In the genomic region with DNA sequence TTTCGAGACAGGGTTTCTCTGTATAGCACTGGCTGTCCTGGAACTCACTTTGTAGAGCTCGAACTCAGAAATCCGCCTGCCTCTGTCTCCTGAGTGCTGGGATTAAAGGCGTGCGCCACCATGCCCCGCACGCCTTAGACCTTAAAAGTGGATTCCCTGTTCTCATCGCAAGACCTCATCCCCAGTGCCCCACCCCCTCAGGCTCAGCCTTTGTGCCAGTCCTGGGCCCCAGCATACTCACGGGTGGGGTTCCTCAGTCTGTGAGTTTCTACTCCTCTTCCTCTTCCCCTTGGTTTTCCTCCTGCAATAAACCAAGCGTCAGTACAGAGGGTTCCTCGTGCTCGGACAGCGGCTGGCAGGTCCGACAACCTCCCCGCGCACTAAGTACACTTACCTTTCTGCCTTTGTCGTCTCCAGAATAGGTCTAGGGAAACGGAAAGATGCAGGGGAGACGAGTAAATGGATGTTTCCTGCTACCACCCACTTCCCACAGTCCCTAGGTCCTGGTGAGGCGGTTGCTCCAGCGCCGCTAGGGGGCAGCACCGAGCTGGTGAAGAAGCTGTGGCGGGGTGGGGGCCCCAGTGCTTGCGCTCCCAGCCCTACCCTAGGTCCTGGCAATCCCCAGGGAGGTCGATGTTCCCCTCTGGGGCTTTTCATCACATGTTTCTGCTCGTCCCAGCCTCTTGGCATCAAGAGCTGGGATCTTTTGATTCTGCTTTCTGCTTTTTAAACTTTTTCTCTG, we compare ENCODE assay signal across 9 mouse cellular contexts. TPM values are rescaled to one million over a fixed set of nuclear protein-coding genes. Genes with fewer than 3 reads are reported as not detected.
DNase-seq lines count a peak whose midpoint lies in the region; ATAC-seq lines count a peak whose summit lies in the region.
"Had no signal": no experiment of that assay in that cellular context is flagged by ENCODE, and none has a peak within 500 bp of the region (broad histone marks: within the 10 kb centered on the region; RNA-seq: fewer than 3 reads in every experiment).

No protein-coding gene starts in this region.

- no peaks in the 10 kb centered on the region for H3K27me3 ChIP-seq in hindbrain, embryonic 11.5 days (ENCODE audit: control insufficient read depth, insufficient read depth, low read length)
- H3K27me3 ChIP-seq in lung, embryonic 15.5 days, result no peaks in the 10 kb centered on the region

- no peaks in the 10 kb centered on the region for H3K36me3 ChIP-seq in hindbrain, embryonic 11.5 days (ENCODE audit: control insufficient read depth, insufficient read depth, low read length)
- H3K36me3 ChIP-seq in lung, embryonic 15.5 days, result no peaks in the 10 kb centered on the region

- peak overlapping the region; percentile 42; the same call in 1 of the 2 replicates for H3K9ac ChIP-seq in hindbrain, embryonic 11.5 days (ENCODE audit: low read depth, low read length)
- H3K9ac ChIP-seq in lung, embryonic 15.5 days, result no peak overlapping the region

- H3K9me3 ChIP-seq in hindbrain, embryonic 11.5 days (ENCODE audit: control insufficient read depth, low read length), result no peaks in the 10 kb centered on the region
- no peaks in the 10 kb centered on the region for H3K9me3 ChIP-seq in lung, embryonic 15.5 days

- peak; percentile 93 for ATAC-seq in frontal cortex, adult (ENCODE audit: low TSS enrichment)
- ATAC-seq in hindbrain, embryonic 11.5 days (ENCODE audit: low FRiP score), result peak; percentile 72
- ATAC-seq in lung, embryonic 15.5 days (ENCODE audit: borderline replicate concordance, extremely low read depth, low FRiP score, low TSS enrichment), result peak; percentile 65; the same call in 1 of the 2 replicates

- peak; percentile 82 for DNase-seq in Muller cell, postnatal 12 days (ENCODE audit: inconsistent ontology term)
- peak; percentile 81 for DNase-seq in cerebellum, adult 9-10 months
- DNase-seq in hindbrain, embryonic 11.5 days (ENCODE audit: low spot score), result peak; percentile 91
- peak; percentile 51 for DNase-seq in layer of hippocampus, adult 9-10 months (ENCODE audit: low spot score)
- DNase-seq in ovary, postnatal 14 days (ENCODE audit: low spot score), result peak; percentile 82
- peak; percentile 90 for DNase-seq in thymus, postnatal 0 days (ENCODE audit: low spot score)

- H3K4me2 ChIP-seq in hindbrain, embryonic 11.5 days (replicated peaks; ENCODE audit: low read depth, low read length), result peak overlapping the region; percentile 35
- peak overlapping the region; percentile 22; the same call in 1 of the 2 replicates for H3K4me2 ChIP-seq in lung, embryonic 15.5 days

- 27% methylated on average over 27 of the region's 27 CpGs for WGBS in hindbrain, embryonic 11.5 days
- WGBS in lung, embryonic 15.5 days, result 31% methylated on average over 27 of the region's 27 CpGs

- H3K4me1 ChIP-seq in hindbrain, embryonic 11.5 days (replicated peaks; ENCODE audit: control insufficient read depth, insufficient read depth, low read length), result no peaks in the 10 kb centered on the region; the same call in 1 of the 2 replicates
- peaks cover 31% of the 10 kb centered on the region for H3K4me1 ChIP-seq in lung, embryonic 15.5 days

- no peak overlapping the region for H3K27ac ChIP-seq in hindbrain, embryonic 11.5 days (ENCODE audit: low read depth, low read length)
- no peak overlapping the region for H3K27ac ChIP-seq in lung, embryonic 15.5 days

- peak overlapping the region; percentile 21; the same call in 1 of the 2 replicates for H3K4me3 ChIP-seq in hindbrain, embryonic 11.5 days (ENCODE audit: low read depth, low read length)
- H3K4me3 ChIP-seq in lung, embryonic 15.5 days, result no peak overlapping the region
- H3K4me3 ChIP-seq: myocyte had no signal

RNA-seq across cellular contexts. Expression of gene Pgf, which starts 8.3 kb away (rescaled TPM):
- polyA plus RNA-seq in hindbrain, embryonic 11.5 days (2014; fragmentation: Nextera tagmentation; extraction: Ambion mirVana), result 5.4 and 7.8 TPM in 2 replicates
- polyA plus RNA-seq in lung, embryonic 15.5 days (2015; fragmentation: Nextera tagmentation; extraction: Ambion mirVana), result 10.8 and 12.7 TPM in 2 replicates
- polyA plus RNA-seq in thymus, postnatal 0 days (2015; fragmentation: Nextera tagmentation; extraction: Ambion mirVana), result 2.0 and 2.7 TPM in 2 replicates

RNA-seq across cellular contexts. Expression of gene Rps6kl1, which starts 18.2 kb away (rescaled TPM):
- polyA plus RNA-seq in hindbrain, embryonic 11.5 days (2014; fragmentation: Nextera tagmentation; extraction: Ambion mirVana), result 2.3 and 2.6 TPM in 2 replicates
- polyA plus RNA-seq in lung, embryonic 15.5 days (2015; fragmentation: Nextera tagmentation; extraction: Ambion mirVana), result 1.1 and 1.4 TPM in 2 replicates
- polyA plus RNA-seq in thymus, postnatal 0 days (2015; fragmentation: Nextera tagmentation; extraction: Ambion mirVana), result 3.2 and 3.4 TPM in 2 replicates

RNA-seq across cellular contexts. Expression of gene Eif2b2, which starts 50.0 kb away (rescaled TPM):
- 90.0 and 103 TPM in 2 replicates for polyA plus RNA-seq in hindbrain, embryonic 11.5 days (2014; fragmentation: Nextera tagmentation; extraction: Ambion mirVana)
- 88.2 and 94.9 TPM in 2 replicates for polyA plus RNA-seq in lung, embryonic 15.5 days (2015; fragmentation: Nextera tagmentation; extraction: Ambion mirVana)
- polyA plus RNA-seq in thymus, postnatal 0 days (2015; fragmentation: Nextera tagmentation; extraction: Ambion mirVana), result 106 and 110 TPM in 2 replicates

RNA-seq across cellular contexts. Expression of gene Dlst, which starts 58.7 kb away (rescaled TPM):
- polyA plus RNA-seq in hindbrain, embryonic 11.5 days (2014; fragmentation: Nextera tagmentation; extraction: Ambion mirVana), result 98.7 and 101 TPM in 2 replicates
- 108 and 109 TPM in 2 replicates for polyA plus RNA-seq in lung, embryonic 15.5 days (2015; fragmentation: Nextera tagmentation; extraction: Ambion mirVana)
- polyA plus RNA-seq in thymus, postnatal 0 days (2015; fragmentation: Nextera tagmentation; extraction: Ambion mirVana), result 83.0 and 89.1 TPM in 2 replicates

RNA-seq across cellular contexts. Expression of gene Prox2, which starts 58.7 kb away (rescaled TPM):
- 2.4 and 4.1 TPM in 2 replicates for polyA plus RNA-seq in hindbrain, embryonic 11.5 days (2014; fragmentation: Nextera tagmentation; extraction: Ambion mirVana)
- polyA plus RNA-seq in lung, embryonic 15.5 days (2015; fragmentation: Nextera tagmentation; extraction: Ambion mirVana), result 5.5 and 6.6 TPM in 2 replicates
- polyA plus RNA-seq in thymus, postnatal 0 days (2015; fragmentation: Nextera tagmentation; extraction: Ambion mirVana), result 3.8 and 4.3 TPM in 2 replicates
